Mouse (Mus musculus) lung, adult 2 months (tissue): ENCODE results near the gene Itgal.

ENCODE experiments used
- CTCF ChIP-seq: fragments of 200-500 bp; IDR thresholded peaks from 2 replicates; pipeline ENCODE4 v1.5.1; 2011; ENCODE audit warnings: mild to moderate bottlenecking, low read length, control low read depth; ENCODE audit not compliant: insufficient read depth
- POLR2A ChIP-seq: fragments of 200-500 bp; IDR thresholded peaks from 2 replicates; pipeline ENCODE4 v1.6.1; 2011; ENCODE audit warnings: low read depth, mild to moderate bottlenecking, control low read depth, low read length, borderline replicate concordance; ENCODE audit errors: extremely low read depth

DNA sequence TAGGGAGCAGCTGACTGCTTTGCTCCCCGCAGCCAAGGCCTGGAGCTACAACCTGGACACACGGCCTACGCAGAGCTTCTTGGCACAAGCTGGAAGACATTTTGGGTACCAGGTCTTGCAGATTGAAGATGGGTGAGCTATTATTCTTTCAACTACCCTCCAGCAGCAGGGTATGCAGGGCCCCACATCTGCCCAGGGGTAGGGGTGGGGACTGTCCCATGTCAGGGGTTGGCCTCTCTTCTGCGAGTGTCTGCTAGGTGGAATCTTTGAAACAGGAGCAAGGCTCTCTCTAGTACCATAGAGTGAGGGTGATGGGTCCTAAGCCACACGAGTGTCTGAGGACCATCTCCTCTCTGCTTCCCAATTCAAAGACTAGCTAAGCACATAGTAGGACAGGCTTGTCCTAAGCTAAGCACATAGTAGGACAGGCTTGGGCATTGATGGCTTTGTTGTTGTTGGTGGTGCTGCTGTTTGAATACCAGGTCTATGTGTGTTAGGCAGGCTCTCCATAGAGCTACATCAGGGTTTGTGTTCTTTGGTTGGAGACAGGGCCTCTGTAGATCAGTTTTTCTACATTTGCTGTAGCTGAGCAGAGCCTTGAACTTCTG lies 1.6 kb downstream of the Itgal start:
- TF ChIP-seq POLR2A (no peak), CTCF (no peak)
